Mouse (Mus musculus) testis, adult 2 months (tissue): ENCODE results near the gene Lin7b. TPM values are rescaled to one million over a fixed set of nuclear protein-coding genes. Genes with fewer than 3 reads are reported as not detected.

Source experiments
- H3K27ac ChIP-seq: fragments of 200-500 bp; 2 replicates; pipeline ENCODE4 v1.5.1; 2012; ENCODE audit warnings: low read depth, low read length; ENCODE audit not compliant: control insufficient read depth, insufficient read depth
- H3K27me3 ChIP-seq: fragments of 200-500 bp; 2 replicates; pipeline ENCODE4 v1.6.1; 2012; ENCODE audit warnings: mild to moderate bottlenecking, low read length, moderate library complexity; ENCODE audit not compliant: control insufficient read depth, insufficient read depth
- H3K36me3 ChIP-seq: fragments of 200-500 bp; 2 replicates; pipeline ENCODE4 v1.6.1; 2012; ENCODE audit warnings: mild to moderate bottlenecking, low read length; ENCODE audit not compliant: control insufficient read depth, insufficient read depth
- H3K4me1 ChIP-seq: fragments of 200-500 bp; 2 replicates; pipeline ENCODE4 v1.6.1; 2012; ENCODE audit warnings: low read length; ENCODE audit not compliant: control insufficient read depth, insufficient read depth
- H3K4me3 ChIP-seq: fragments of 200-500 bp; 2 replicates; pipeline ENCODE4 v1.5.1; 2012; ENCODE audit warnings: low read depth, mild to moderate bottlenecking, low read length, moderate library complexity, mixed read lengths; ENCODE audit not compliant: control insufficient read depth
- CTCF ChIP-seq: fragments of 200-500 bp; IDR thresholded peaks from 2 replicates; pipeline ENCODE4 v1.5.1; 2012; ENCODE audit warnings: low read depth, mild to moderate bottlenecking, inconsistent platforms, low read length, moderate library complexity; ENCODE audit not compliant: control insufficient read depth, insufficient read depth, insufficient replicate concordance
- POLR2A ChIP-seq: fragments of 200-500 bp; IDR thresholded peaks from 2 replicates; pipeline ENCODE4 v1.6.1; 2012; ENCODE audit warnings: low read depth, mild to moderate bottlenecking, inconsistent platforms, low read length, moderate library complexity; ENCODE audit not compliant: control insufficient read depth
- polyA plus RNA-seq: library from polyadenylated mRNA; depleted of rRNA; stranded (reverse); fragments of >200 nt; gene quantifications from 2 replicates; pipeline ENCODE4 v1.2.3, GENCODE M21; 2012

The Lin7b gene
- polyA plus RNA-seq, 1 experiment: 7.3 TPM

- peaks cover 33% of the 10 kb centered on the region for H3K4me1 ChIP-seq
- H3K27me3 ChIP-seq: no peaks in the 10 kb centered on the region; the same call in 1 of the 2 replicates
- no peaks in the 10 kb centered on the region for H3K36me3 ChIP-seq
- TF ChIP-seq POLR2A (no peak), CTCF (no peak)
- H3K27ac ChIP-seq: no peak within 1 kb of the TSS
- H3K4me3 ChIP-seq: peak within 1 kb of the TSS; percentile 72
Observed at GRCm38 (mm10) chr7:45335056-45335455, 35.3 kb downstream of the Lin7b start, which contains the start of gene Hrc. Hrc (plus strand) TSS chr7:45335290.

- H3K27me3 ChIP-seq: no peaks in the 10 kb centered on the region; the same call in 1 of the 2 replicates
- no peak overlapping the region for H3K27ac ChIP-seq
- H3K4me1 ChIP-seq: peaks cover 28% of the 10 kb centered on the region
- no peaks in the 10 kb centered on the region for H3K36me3 ChIP-seq
- H3K4me3 ChIP-seq: no peak overlapping the region
- TF ChIP-seq POLR2A (no peak), CTCF (no peak)
Observed at GRCm38 (mm10) chr7:45334605-45335004, 35.8 kb downstream of the Lin7b start.

DNA sequence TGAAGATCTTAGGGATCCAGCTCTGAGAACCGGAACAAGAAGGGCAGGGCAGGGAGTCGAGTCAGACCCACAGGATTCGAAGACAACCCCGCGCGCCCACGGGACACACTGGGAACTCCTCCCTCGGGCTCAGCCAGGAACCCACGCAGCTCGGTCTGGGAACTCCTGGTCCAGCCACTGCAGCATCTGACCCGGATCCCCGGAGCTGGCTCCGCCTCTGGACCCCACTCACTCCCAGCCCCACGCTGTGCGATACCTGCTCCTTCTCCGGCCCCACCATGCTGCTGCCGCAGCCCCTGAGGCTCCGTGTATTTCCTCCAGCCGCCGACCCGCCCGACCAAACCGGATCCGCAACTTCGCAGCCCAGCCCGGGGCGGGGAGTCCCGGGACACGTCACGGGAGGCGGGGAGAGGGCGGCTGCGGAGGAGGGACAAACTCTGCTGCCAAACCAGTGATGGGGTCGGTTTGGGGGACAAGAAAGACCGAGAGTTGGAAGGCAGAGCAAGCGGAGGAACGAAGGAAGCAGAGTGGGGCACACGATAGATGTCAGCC is 36.9 kb downstream of the Lin7b start, which contains the start of gene Trpm4:
Gene Trpm4, minus strand, starts transcription at position 350 of the 552 bp plus-strand sequence.
- Histone ChIP-seq H3K27me3 (no peaks in the 10 kb centered on the region; the same call in 1 of the 2 replicates), H3K36me3 (no peaks in the 10 kb centered on the region), H3K27ac (no peak within 1 kb of the TSS), H3K4me1 (peaks cover 20% of the 10 kb centered on the region), H3K4me3 (peak within 1 kb of the TSS; percentile 72)
- TF ChIP-seq POLR2A (peak; percentile 53; the same call in 1 of the 2 replicates), CTCF (no peak)

GRCm38 (mm10) chr7:45332685-45333425 is 37.5 kb downstream of the Lin7b start:
- Histone ChIP-seq H3K36me3 (no peaks in the 10 kb centered on the region), H3K4me1 (peaks cover 13% of the 10 kb centered on the region), H3K27me3 (no peaks in the 10 kb centered on the region; the same call in 1 of the 2 replicates), H3K27ac (no peak overlapping the region), H3K4me3 (peak overlapping the region; percentile 72)
- TF ChIP-seq CTCF (no peak), POLR2A (no peak)

GRCm38 (mm10) chr7:45331502-45331901 is 38.9 kb downstream of the Lin7b start:
- Histone ChIP-seq H3K27me3 (no peaks in the 10 kb centered on the region; the same call in 1 of the 2 replicates), H3K27ac (no peak overlapping the region), H3K4me3 (no peak overlapping the region), H3K4me1 (peaks cover 19% of the 10 kb centered on the region), H3K36me3 (no peaks in the 10 kb centered on the region)
- TF ChIP-seq POLR2A: no peak
- TF ChIP-seq CTCF: peak; percentile 72; the same call in 1 of the 2 replicates

DNA sequence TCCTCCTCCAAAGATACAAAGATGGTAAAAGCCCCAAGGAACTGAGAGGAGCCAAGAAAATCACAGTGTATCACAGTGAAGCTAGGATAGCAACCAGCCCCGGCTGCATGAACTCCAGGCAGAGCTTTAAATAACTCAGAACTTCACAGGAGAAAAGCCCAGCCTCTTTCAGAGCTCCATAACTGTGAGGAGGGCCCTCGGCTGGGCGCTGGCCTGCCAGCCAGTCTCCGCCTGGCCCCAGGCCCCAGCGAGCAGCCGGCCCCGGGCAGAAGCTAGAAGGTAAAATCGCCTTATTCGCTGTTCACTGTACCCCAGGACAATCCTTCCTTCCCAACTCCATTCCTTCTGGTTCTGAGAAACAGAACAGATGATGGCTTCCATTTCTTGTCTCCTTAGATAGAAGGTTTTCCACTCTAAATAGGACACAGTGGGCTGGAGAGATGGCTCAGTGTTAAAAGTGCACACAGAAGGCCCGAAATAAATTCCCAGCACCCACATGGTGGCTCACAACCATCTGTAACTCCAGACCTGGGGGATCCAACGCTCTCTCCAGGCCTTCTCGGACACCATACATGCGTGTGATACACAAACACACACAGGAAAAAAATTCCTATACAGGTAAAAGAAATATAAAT is 41.4 kb downstream of the Lin7b start:
- TF ChIP-seq CTCF (no peak), POLR2A (no peak)
- Histone ChIP-seq H3K4me1 (peaks cover 19% of the 10 kb centered on the region), H3K4me3 (no peak overlapping the region), H3K27me3 (no peaks in the 10 kb centered on the region; the same call in 1 of the 2 replicates), H3K27ac (no peak overlapping the region), H3K36me3 (no peaks in the 10 kb centered on the region)

GRCm38 (mm10) chr7:45325800-45326199 is 44.6 kb downstream of the Lin7b start:
- Histone ChIP-seq H3K4me3 (no peak overlapping the region), H3K36me3 (no peaks in the 10 kb centered on the region), H3K27ac (no peak overlapping the region), H3K27me3 (no peaks in the 10 kb centered on the region), H3K4me1 (peaks cover 6% of the 10 kb centered on the region)
- peak; percentile 13; the same call in 1 of the 2 replicates for TF ChIP-seq CTCF
- TF ChIP-seq POLR2A: no peak
